Mouse (Mus musculus): ENCODE measurements around the gene Dctn2. TPM values are rescaled to one million over a fixed set of nuclear protein-coding genes. Genes with fewer than 3 reads are reported as not detected.

Dctn2 gene
- polyA plus RNA-seq, 1 experiment, result 170 TPM

DNA sequence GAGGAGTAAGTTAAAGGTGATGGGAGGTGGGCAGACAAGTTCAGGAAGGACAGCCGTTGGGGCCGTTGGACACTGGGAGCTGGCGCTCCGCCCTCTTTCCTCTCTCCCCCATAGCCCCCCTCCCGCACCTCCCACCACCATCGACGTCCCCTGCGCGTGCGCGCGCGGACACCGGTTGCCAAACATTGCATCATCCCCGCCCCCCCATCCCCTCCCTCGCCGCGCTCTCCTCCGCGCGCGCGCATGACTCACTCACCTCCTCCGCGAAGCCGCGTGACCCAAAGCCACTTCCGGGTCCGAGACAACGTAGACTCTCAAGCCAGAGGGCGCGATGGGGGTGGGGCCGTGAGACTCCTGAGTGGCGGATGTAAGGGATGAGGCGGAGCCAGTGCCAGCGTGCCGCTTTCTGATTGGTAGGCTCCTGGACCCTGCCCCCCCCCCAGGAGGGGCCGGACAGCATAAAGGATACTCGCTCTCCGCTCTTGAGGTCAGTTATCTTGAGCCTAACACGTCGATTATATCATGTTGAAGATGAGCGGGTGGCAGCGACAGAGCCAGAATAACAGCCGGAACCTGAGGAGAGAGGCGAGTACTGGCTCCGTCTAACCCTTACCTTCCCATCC is 24.2 kb downstream of the Dctn2 start:
- Histone ChIP-seq H3K36me3 (ENCODE audit: control insufficient read depth, insufficient read depth) (peaks cover 47% of the 10 kb centered on the region), H3K4me3 (ENCODE audit: insufficient read depth, poor library complexity, severe bottlenecking) (peak overlapping the region; percentile 78), H3ac (ENCODE audit: control insufficient read depth, insufficient read length, low read depth) (peak overlapping the region; percentile 89), H3K79me3 (ENCODE audit: low read depth) (peaks cover 45% of the 10 kb centered on the region), H3K79me2 (ENCODE audit: control insufficient read depth, insufficient read depth) (peaks cover 76% of the 10 kb centered on the region), H3K27me3 (ENCODE audit: control insufficient read depth, insufficient read depth, insufficient read length) (no peaks in the 10 kb centered on the region)
- no peak for TF ChIP-seq MYOG (IDR thresholded peaks at IDR 0.05; ENCODE audit: control insufficient read depth, extremely low read depth, insufficient read length)
- no peak for TF ChIP-seq FOSL1 (IDR thresholded peaks at IDR 0.05; ENCODE audit: insufficient read depth, low read length, poor library complexity, severe bottlenecking)
- TF ChIP-seq MAX (IDR thresholded peaks at IDR 0.05), result peak; percentile 85
- TF ChIP-seq USF1 (IDR thresholded peaks at IDR 0.05; ENCODE audit: low read depth), result peak; percentile 81
- TF ChIP-seq CEBPB (IDR thresholded peaks at IDR 0.05; ENCODE audit: low read depth), result peak; percentile 94
- no peak for TF ChIP-seq MYOD1 (IDR thresholded peaks at IDR 0.05; ENCODE audit: control insufficient read depth, insufficient read length, low read depth)
- no peak for TF ChIP-seq CTCF (IDR thresholded peaks at IDR 0.05; ENCODE audit: control insufficient read depth, insufficient read depth, insufficient read length)

DNA sequence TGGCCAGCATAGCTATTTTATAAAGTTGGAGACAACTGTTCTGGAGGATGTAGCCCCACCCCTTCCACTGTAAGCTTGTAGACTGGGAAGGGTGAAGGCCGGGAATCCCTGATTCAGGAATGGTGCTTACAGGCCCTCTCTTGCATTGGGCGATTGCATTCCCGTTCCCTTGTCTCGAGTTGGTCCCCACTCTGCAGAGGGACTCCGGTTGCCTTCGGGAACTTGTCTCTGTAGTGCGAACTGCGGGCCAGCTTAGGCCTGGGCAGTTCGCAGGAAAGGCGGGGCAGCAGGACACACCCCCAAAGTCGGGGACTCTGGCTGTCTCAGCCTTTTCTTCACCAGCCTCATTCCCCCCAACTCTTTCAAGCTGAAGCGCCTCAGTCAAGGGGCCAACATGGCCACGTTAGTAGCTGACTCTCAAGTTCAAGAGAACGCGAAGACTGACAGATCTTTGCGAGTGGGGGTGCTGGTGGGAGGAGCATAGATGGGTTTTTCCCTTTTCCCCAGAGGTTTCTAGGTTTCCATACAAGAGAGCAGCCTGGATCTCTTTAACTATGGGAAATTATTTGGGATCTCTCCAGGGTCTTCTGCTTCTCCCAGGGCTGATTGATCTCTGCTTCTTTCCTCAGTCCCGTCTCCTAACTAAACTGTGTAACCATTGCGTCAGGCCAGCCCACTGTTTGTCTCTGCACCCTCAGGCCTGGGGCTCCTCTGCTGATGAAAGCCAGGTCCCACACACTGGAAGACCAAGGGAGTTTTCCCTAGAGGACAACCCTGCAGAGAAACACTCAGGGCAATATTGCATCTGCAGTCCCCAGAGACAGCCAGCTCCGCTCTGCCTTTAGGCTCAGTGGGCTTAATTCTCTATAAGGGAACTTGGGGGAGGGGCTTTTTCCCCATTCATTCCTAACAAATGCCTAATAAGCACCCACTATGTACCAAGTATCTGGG is 25.0 kb downstream of the Dctn2 start:
- H3K36me3 ChIP-seq (ENCODE audit: control insufficient read depth, insufficient read depth), result peaks cover 48% of the 10 kb centered on the region
- peak overlapping the region; percentile 68 for H3K4me3 ChIP-seq (ENCODE audit: insufficient read depth, poor library complexity, severe bottlenecking)

DNA sequence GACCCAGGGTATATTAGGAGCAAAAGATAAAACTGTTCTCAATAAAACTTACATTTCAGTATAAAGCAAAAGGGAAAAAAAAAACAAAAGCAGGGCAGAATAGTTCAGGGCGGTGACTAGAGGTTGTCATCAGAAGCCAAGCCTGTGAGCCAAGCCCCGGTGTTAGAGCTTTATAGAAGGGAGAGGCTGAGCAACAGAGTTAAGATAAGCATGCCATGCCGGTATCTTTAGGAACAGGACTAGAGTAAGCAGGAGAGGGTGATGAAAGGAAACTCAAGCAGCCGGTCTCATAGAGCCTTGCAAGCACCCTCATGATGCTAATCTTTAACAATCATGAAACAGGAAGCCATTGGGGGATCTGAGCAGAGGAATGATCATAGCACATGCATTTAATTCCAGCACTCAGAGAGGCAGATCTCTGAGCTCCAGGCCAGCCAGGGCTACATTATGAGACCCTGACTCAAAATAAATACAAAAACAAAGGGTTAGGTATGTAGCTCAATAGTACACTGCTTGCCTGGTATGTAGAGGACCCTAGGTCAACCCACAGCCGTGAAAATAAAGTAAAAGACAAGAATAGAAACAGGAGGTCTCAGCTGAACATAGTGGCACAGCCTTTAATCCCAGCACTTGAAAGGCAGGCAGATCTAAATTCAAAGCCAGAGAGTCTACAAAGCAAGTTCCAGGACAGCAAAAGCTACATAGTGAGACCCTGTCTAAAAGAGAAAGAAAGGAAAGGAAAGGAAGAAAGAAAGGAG is 25.9 kb downstream of the Dctn2 start:
- H3K27me3 ChIP-seq (ENCODE audit: control insufficient read depth, insufficient read depth, insufficient read length), result no peaks in the 10 kb centered on the region
- H3ac ChIP-seq (ENCODE audit: control insufficient read depth, insufficient read length, low read depth), result peak overlapping the region; percentile 41
- TF ChIP-seq CEBPB (IDR thresholded peaks at IDR 0.05; ENCODE audit: low read depth), result no peak
- TF ChIP-seq USF1 (IDR thresholded peaks at IDR 0.05; ENCODE audit: low read depth), result no peak
- TF ChIP-seq CTCF (IDR thresholded peaks at IDR 0.05; ENCODE audit: control insufficient read depth, insufficient read depth, insufficient read length), result no peak
- no peak for TF ChIP-seq MAX (IDR thresholded peaks at IDR 0.05)
- TF ChIP-seq MYOG (IDR thresholded peaks at IDR 0.05; ENCODE audit: control insufficient read depth, extremely low read depth, insufficient read length), result no peak
- TF ChIP-seq FOSL1 (IDR thresholded peaks at IDR 0.05; ENCODE audit: insufficient read depth, low read length, poor library complexity, severe bottlenecking), result no peak
- TF ChIP-seq MYOD1 (IDR thresholded peaks at IDR 0.05; ENCODE audit: control insufficient read depth, insufficient read length, low read depth), result no peak
- H3K4me3 ChIP-seq (ENCODE audit: insufficient read depth, poor library complexity, severe bottlenecking), result peak overlapping the region; percentile 68
- peaks cover 38% of the 10 kb centered on the region for H3K79me3 ChIP-seq (ENCODE audit: low read depth)
- H3K36me3 ChIP-seq (ENCODE audit: control insufficient read depth, insufficient read depth), result peaks cover 55% of the 10 kb centered on the region
- peaks cover 62% of the 10 kb centered on the region for H3K79me2 ChIP-seq (ENCODE audit: control insufficient read depth, insufficient read depth)

More for the DNA sequence above, 25.0 kb downstream of the Dctn2 start:
- H3K27me3 ChIP-seq (ENCODE audit: control insufficient read depth, insufficient read depth, insufficient read length), result no peaks in the 10 kb centered on the region
- H3K79me2 ChIP-seq (ENCODE audit: control insufficient read depth, insufficient read depth), result peaks cover 70% of the 10 kb centered on the region
- TF ChIP-seq USF1 (IDR thresholded peaks at IDR 0.05; ENCODE audit: low read depth) (no peak), FOSL1 (IDR thresholded peaks at IDR 0.05; ENCODE audit: insufficient read depth, low read length, poor library complexity, severe bottlenecking) (no peak), MYOD1 (IDR thresholded peaks at IDR 0.05; ENCODE audit: control insufficient read depth, insufficient read length, low read depth) (no peak), CTCF (IDR thresholded peaks at IDR 0.05; ENCODE audit: control insufficient read depth, insufficient read depth, insufficient read length) (no peak), MYOG (IDR thresholded peaks at IDR 0.05; ENCODE audit: control insufficient read depth, extremely low read depth, insufficient read length) (no peak)
- H3ac ChIP-seq (ENCODE audit: control insufficient read depth, insufficient read length, low read depth), result peak overlapping the region; percentile 89
- H3K79me3 ChIP-seq (ENCODE audit: low read depth), result peaks cover 45% of the 10 kb centered on the region

DNA sequence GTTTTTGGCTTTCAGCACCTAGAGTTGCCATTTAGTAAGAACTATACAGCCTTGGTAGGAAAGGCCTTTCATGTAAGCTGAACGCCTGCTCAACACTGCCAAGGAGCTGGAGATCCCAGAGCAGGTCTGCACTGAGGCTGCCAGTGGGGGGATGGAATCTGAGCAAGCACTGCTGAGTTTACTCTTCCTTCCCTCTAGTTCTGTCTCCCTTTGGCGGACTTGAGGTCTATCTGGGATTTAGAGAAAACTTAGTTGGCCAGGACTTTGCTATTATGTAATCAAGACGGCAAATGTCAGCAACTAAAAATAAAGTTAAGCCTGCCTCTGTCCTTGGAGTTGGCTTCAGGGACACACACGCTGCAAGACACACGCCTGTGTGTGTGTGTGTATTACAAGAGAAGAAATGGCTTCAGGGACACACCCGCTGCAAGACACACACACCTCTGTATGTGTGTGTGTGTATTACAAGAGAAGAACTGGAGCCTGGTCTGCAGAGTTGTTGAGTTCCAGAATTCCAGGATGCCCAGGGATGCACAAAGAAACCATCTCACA is 26.9 kb downstream of the Dctn2 start:
- Histone ChIP-seq H3K27me3 (ENCODE audit: control insufficient read depth, insufficient read depth, insufficient read length) (no peaks in the 10 kb centered on the region), H3K79me2 (ENCODE audit: control insufficient read depth, insufficient read depth) (peaks cover 52% of the 10 kb centered on the region), H3K79me3 (ENCODE audit: low read depth) (peaks cover 28% of the 10 kb centered on the region), H3ac (ENCODE audit: control insufficient read depth, insufficient read length, low read depth) (no peak overlapping the region), H3K4me3 (ENCODE audit: insufficient read depth, poor library complexity, severe bottlenecking) (no peak overlapping the region), H3K36me3 (ENCODE audit: control insufficient read depth, insufficient read depth) (peaks cover 63% of the 10 kb centered on the region)
- no peak for TF ChIP-seq MAX (IDR thresholded peaks at IDR 0.05)
- no peak for TF ChIP-seq MYOD1 (IDR thresholded peaks at IDR 0.05; ENCODE audit: control insufficient read depth, insufficient read length, low read depth)
- TF ChIP-seq USF1 (IDR thresholded peaks at IDR 0.05; ENCODE audit: low read depth), result no peak

DNA sequence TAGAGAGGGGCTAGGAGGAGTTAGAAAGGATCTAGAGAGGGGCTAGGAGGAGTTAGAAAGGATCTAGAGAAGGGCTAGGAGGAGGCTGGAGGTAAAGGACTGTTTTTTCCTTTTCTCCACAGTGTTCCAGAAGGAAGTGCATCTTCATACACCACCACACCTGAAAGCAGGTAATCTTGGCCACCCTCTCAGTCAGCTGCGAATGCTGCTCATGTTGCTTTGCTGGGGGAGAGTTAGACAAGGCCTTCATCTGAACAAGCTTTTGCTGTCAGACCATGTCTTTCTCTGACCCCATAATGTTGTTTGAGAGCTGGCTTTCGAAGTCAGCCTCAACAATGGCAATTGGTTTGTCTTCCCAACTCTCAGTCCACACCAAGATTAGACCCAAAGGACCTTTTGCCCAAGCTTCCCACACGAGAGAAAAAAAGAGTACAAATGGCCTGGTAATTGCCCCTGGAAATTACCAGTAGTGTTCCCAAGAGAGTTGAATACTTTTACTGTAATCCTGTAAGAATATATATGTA is 27.5 kb downstream of the Dctn2 start:
- H3K36me3 ChIP-seq (ENCODE audit: control insufficient read depth, insufficient read depth), result peaks cover 68% of the 10 kb centered on the region
- TF ChIP-seq CEBPB (IDR thresholded peaks at IDR 0.05; ENCODE audit: low read depth), result no peak
- no peak for TF ChIP-seq FOSL1 (IDR thresholded peaks at IDR 0.05; ENCODE audit: insufficient read depth, low read length, poor library complexity, severe bottlenecking)
- TF ChIP-seq MYOG (IDR thresholded peaks at IDR 0.05; ENCODE audit: control insufficient read depth, extremely low read depth, insufficient read length), result no peak
- TF ChIP-seq USF1 (IDR thresholded peaks at IDR 0.05; ENCODE audit: low read depth), result no peak
- TF ChIP-seq MYOD1 (IDR thresholded peaks at IDR 0.05; ENCODE audit: control insufficient read depth, insufficient read length, low read depth), result no peak
- no peak for TF ChIP-seq MAX (IDR thresholded peaks at IDR 0.05)
- no peak for TF ChIP-seq CTCF (IDR thresholded peaks at IDR 0.05; ENCODE audit: control insufficient read depth, insufficient read depth, insufficient read length)
- peaks cover 46% of the 10 kb centered on the region for H3K79me2 ChIP-seq (ENCODE audit: control insufficient read depth, insufficient read depth)

More for the DNA sequence above, 27.5 kb downstream of the Dctn2 start:
- Histone ChIP-seq H3ac (ENCODE audit: control insufficient read depth, insufficient read length, low read depth) (no peak overlapping the region), H3K79me3 (ENCODE audit: low read depth) (peaks cover 25% of the 10 kb centered on the region), H3K4me3 (ENCODE audit: insufficient read depth, poor library complexity, severe bottlenecking) (no peak overlapping the region), H3K27me3 (ENCODE audit: control insufficient read depth, insufficient read depth, insufficient read length) (no peaks in the 10 kb centered on the region)
